Mouse (Mus musculus) C2C12 (cell line): Measurements from ENCODE around the gene Tmem209. TPM values are rescaled to one million over a fixed set of nuclear protein-coding genes. Genes with fewer than 3 reads are reported as not detected.

Source experiments
- H3K27me3 ChIP-seq: one replicate; pipeline ENCODE4 v1.6.1; 2011; ENCODE audit not compliant: control insufficient read depth, insufficient read depth, insufficient read length
- H3K36me3 ChIP-seq: one replicate; pipeline ENCODE4 v1.6.1; 2011; ENCODE audit not compliant: control insufficient read depth, insufficient read depth
- H3K4me3 ChIP-seq: one replicate; pipeline ENCODE4 v1.5.1; 2011; ENCODE audit warnings: mild to moderate bottlenecking, control low read depth; ENCODE audit not compliant: poor library complexity, insufficient read depth, severe bottlenecking
- H3K79me2 ChIP-seq: one replicate; pipeline ENCODE4 v1.6.1; 2011; ENCODE audit not compliant: control insufficient read depth, insufficient read depth
- H3K79me3 ChIP-seq: one replicate; pipeline ENCODE4 v1.6.1; 2011; ENCODE audit warnings: low read depth, control low read depth
- H3ac ChIP-seq: one replicate; pipeline ENCODE3; 2011; ENCODE audit warnings: low read depth; ENCODE audit not compliant: control insufficient read depth, insufficient read length
- CTCF ChIP-seq: IDR thresholded peaks from one replicate; pipeline ENCODE4 v1.5.1; 2011; ENCODE audit not compliant: control insufficient read depth, insufficient read depth, insufficient read length
- FOSL1 ChIP-seq: IDR thresholded peaks from one replicate; pipeline ENCODE4 v1.8.0; 2011; ENCODE audit warnings: mild to moderate bottlenecking, low read length; ENCODE audit not compliant: poor library complexity, insufficient read depth, severe bottlenecking
- MAX ChIP-seq: IDR thresholded peaks from one replicate; pipeline ENCODE4 v1.6.1; 2011; ENCODE audit warnings: mild to moderate bottlenecking, control low read depth
- MYOD1 ChIP-seq: IDR thresholded peaks from one replicate; pipeline ENCODE4 v1.6.1; 2011; ENCODE audit warnings: low read depth; ENCODE audit not compliant: control insufficient read depth, insufficient read length
- MYOG ChIP-seq: IDR thresholded peaks from one replicate; pipeline ENCODE4 v1.6.1; 2011; ENCODE audit not compliant: control insufficient read depth, insufficient read length; ENCODE audit errors: extremely low read depth
- USF1 ChIP-seq: IDR thresholded peaks from one replicate; pipeline ENCODE4 v1.6.1; 2011; ENCODE audit warnings: low read depth, mild to moderate bottlenecking, control low read depth, moderate library complexity
- polyA plus RNA-seq: library from polyadenylated mRNA; unstranded; fragments of >200 nt; fragmentation: generic; extraction: Trizol; gene quantifications from one replicate; pipeline ENCODE4 v1.2.1, GENCODE M21; 2012; ENCODE audit warnings: missing spikeins

The Tmem209 gene
- polyA plus RNA-seq, 1 experiment, result 19.5 TPM

DNA sequence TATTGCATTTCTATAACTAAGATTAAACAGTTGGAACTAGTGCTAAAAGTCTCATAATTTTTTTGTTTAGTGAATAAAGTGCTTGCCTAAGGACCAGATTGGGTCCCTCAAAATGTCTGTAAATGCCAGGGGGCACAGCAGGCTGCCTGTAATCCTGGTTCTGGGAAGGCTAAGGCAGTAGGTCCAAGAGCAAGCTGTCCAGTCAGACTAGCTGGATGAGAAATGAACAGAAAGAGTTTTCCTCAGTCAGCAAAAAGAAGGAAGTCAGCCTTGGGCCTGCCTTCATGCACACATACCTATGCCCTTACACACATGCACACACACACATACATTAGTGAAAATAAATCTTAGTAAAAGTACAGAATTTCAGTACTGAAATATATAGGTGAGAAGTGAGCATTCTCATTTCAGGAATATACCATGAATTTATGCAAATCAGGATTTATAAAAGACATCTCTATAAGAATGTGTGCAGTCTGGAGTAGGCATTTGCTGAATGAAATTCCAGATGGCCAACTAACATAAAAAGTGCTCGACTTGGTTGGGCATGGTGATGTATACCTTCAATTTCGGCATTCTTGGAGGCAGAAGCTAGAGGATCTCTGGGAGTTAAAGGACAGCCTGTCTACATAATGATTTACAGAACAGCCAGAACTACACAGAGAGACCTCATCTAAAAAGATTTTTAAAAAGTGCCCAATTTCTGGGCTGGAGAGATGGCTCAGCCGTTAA lies 77.0 kb downstream of the Tmem209 start:
- H3K4me3 ChIP-seq, result no peak overlapping the region
- TF ChIP-seq MAX, result no peak
- TF ChIP-seq FOSL1, result no peak
- TF ChIP-seq CTCF, result no peak
- no peak for TF ChIP-seq USF1
- no peak for TF ChIP-seq MYOG
- TF ChIP-seq MYOD1, result no peak
- no peak overlapping the region for H3ac ChIP-seq
- peaks cover 4% of the 10 kb centered on the region for H3K79me3 ChIP-seq
- H3K79me2 ChIP-seq, result peaks cover 30% of the 10 kb centered on the region
- H3K27me3 ChIP-seq, result no peaks in the 10 kb centered on the region
- H3K36me3 ChIP-seq, result no peaks in the 10 kb centered on the region

Other genes with a start within 250 kb of the Tmem209 start
- 14.9 TPM for gene Ube2h, start 205.2 kb downstream of the Tmem209 start, polyA plus RNA-seq
- 41.6 TPM for gene Zc3hc1, start 118.8 kb downstream of the Tmem209 start, polyA plus RNA-seq
- 33.9 TPM for gene Klhdc10, start 107.9 kb downstream of the Tmem209 start, polyA plus RNA-seq
- 0.05 TPM for gene Ssmem1, start 66 bp upstream of the Tmem209 start, polyA plus RNA-seq
- gene Cpa2, start 31.8 kb upstream of the Tmem209 start, polyA plus RNA-seq, result not detected
- gene Cpa4, start 58.6 kb upstream of the Tmem209 start, polyA plus RNA-seq, result not detected
- not detected for gene Cpa5, start 101.2 kb upstream of the Tmem209 start, polyA plus RNA-seq
- not detected for gene Cpa1, start 129.4 kb upstream of the Tmem209 start, polyA plus RNA-seq
- 5.4 TPM for gene Cep41, start 184.0 kb upstream of the Tmem209 start, polyA plus RNA-seq
- 6.9 TPM for gene Mest, start 213.8 kb upstream of the Tmem209 start, polyA plus RNA-seq